Mouse (Mus musculus) liver, embryonic 11.5 days (tissue): ENCODE data around the gene Specc1. TPM values are rescaled to one million over a fixed set of nuclear protein-coding genes. Genes with fewer than 3 reads are reported as not detected.

Source experiments
- ATAC-seq: fragments of 200-750 bp; cut with Nextera tagmentation; replicated peaks from 2 replicates; pipeline ENCODE4 v1.8.0; 2017; ENCODE audit warnings: moderate number of reproducible peaks, mild to moderate bottlenecking, moderate TSS enrichment, moderate library complexity; ENCODE audit not compliant: low FRiP score
- DNase-seq: peaks from one replicate; pipeline ENCODE4 v3.0.0-alpha.2; 2017; ENCODE audit warnings: low spot score
- H3K27ac ChIP-seq: fragments of 300-500 bp; sonication (generic); 2 replicates; pipeline ENCODE4 v1.5.1; 2014; ENCODE audit warnings: mild to moderate bottlenecking, low read depth, low read length, control low read depth
- H3K27me3 ChIP-seq: fragments of 300-500 bp; sonication (generic); replicated peaks from 2 replicates; pipeline ENCODE4 v1.6.1; 2014; ENCODE audit warnings: low read length, mixed read lengths; ENCODE audit not compliant: control insufficient read depth, insufficient read depth
- H3K36me3 ChIP-seq: fragments of 300-500 bp; sonication (generic); 2 replicates; pipeline ENCODE4 v1.6.1; 2014; ENCODE audit warnings: mild to moderate bottlenecking, low read length, moderate library complexity, mixed read lengths; ENCODE audit not compliant: control insufficient read depth, insufficient read depth
- H3K4me1 ChIP-seq: fragments of 300-500 bp; sonication (generic); replicated peaks from 2 replicates; pipeline ENCODE4 v1.6.1; 2014; ENCODE audit warnings: low read length, mixed read lengths; ENCODE audit not compliant: control insufficient read depth, insufficient read depth
- H3K4me2 ChIP-seq: fragments of 300-500 bp; sonication (generic); 2 replicates; pipeline ENCODE4 v1.6.1; 2014; ENCODE audit warnings: mild to moderate bottlenecking, control low read depth, moderate library complexity
- H3K4me3 ChIP-seq: fragments of 300-500 bp; sonication (generic); 2 replicates; pipeline ENCODE4 v1.5.1; 2014; ENCODE audit warnings: low read depth, low read length, control low read depth
- H3K9ac ChIP-seq: fragments of 300-500 bp; sonication (generic); 2 replicates; pipeline ENCODE4 v1.6.1; 2014; ENCODE audit warnings: low read depth, low read length, control low read depth
- H3K9me3 ChIP-seq: fragments of 300-500 bp; sonication (generic); 2 replicates; pipeline ENCODE4 v1.6.1; 2016; ENCODE audit warnings: low read length, inconsistent platforms, mixed read lengths; ENCODE audit not compliant: control insufficient read depth
- WGBS: fragments of 180-500 bp; shearing (Covaris S2); extraction: QIAGEN DNeasy Blood & Tissue Kit; methylation state at CpG from one replicate; pipeline ENCODE4 v1.1.7; 2014; 5-methylcytosine and 5-hydroxymethylcytosine counted together
- polyA plus RNA-seq: library from polyadenylated mRNA; unstranded; fragments of >200 nt; fragmentation: Nextera tagmentation; extraction: Ambion mirVana; gene quantifications from 2 replicates; pipeline ENCODE4 v1.2.1, GENCODE M21; 2014

The Specc1 gene
- polyA plus RNA-seq, 1 experiment from 2014 or later: 23.6 TPM

GRCm38 (mm10) chr11:62263599-62263998 lies 307.0 kb downstream of the Specc1 start:
- ATAC-seq: no peak
- no peak overlapping the region for H3K27ac ChIP-seq
- no peak for DNase-seq
- 0 out of 2 replicates have a peak, but pooled peaks cover 2% of the 10 kb centered on the region for H3K27me3 ChIP-seq
- 0 out of 2 replicates have a peak, but pooled peaks cover 2% of the 10 kb centered on the region for H3K4me1 ChIP-seq
- H3K9ac ChIP-seq: no peak overlapping the region
- no peak overlapping the region for H3K4me2 ChIP-seq
- WGBS: 73% methylated on average over 7 of the region's 7 CpGs
- no peaks in the 10 kb centered on the region for H3K9me3 ChIP-seq
- H3K36me3 ChIP-seq: no peaks in the 10 kb centered on the region
- no peak overlapping the region for H3K4me3 ChIP-seq

- Histone ChIP-seq H3K27ac (no peak overlapping the region), H3K27me3 (0 out of 2 replicates have a peak, but pooled peaks cover 2% of the 10 kb centered on the region), H3K4me1 (0 out of 2 replicates have a peak, but pooled peaks cover 4% of the 10 kb centered on the region), H3K36me3 (no peaks in the 10 kb centered on the region), H3K9me3 (no peaks in the 10 kb centered on the region), H3K9ac (no peak overlapping the region), H3K4me3 (no peak overlapping the region), H3K4me2 (no peak overlapping the region)
- ATAC-seq: no peak
- no peak for DNase-seq
- 48% methylated on average over 7 of the region's 7 CpGs for WGBS
Observed at GRCm38 (mm10) chr11:62264018-62264417, 307.5 kb downstream of the Specc1 start.

GRCm38 (mm10) chr11:62265642-62266041 lies 309.1 kb downstream of the Specc1 start:
- 0 out of 2 replicates have a peak, but pooled peaks cover 2% of the 10 kb centered on the region for H3K27me3 ChIP-seq
- H3K9ac ChIP-seq: no peak overlapping the region
- no peak overlapping the region for H3K4me3 ChIP-seq
- no peak overlapping the region for H3K27ac ChIP-seq
- 0 out of 2 replicates have a peak, but pooled peaks cover 4% of the 10 kb centered on the region for H3K4me1 ChIP-seq
- H3K4me2 ChIP-seq: no peak overlapping the region
- no peaks in the 10 kb centered on the region for H3K9me3 ChIP-seq
- DNase-seq (no peak), ATAC-seq (no peak)
- H3K36me3 ChIP-seq: no peaks in the 10 kb centered on the region
- 76% methylated on average over 7 of the region's 7 CpGs for WGBS

GRCm38 (mm10) chr11:62266466-62267214 lies 310.1 kb downstream of the Specc1 start:
- H3K36me3 ChIP-seq: no peaks in the 10 kb centered on the region
- H3K27me3 ChIP-seq: 0 out of 2 replicates have a peak, but pooled peaks cover 2% of the 10 kb centered on the region
- H3K4me2 ChIP-seq: no peak overlapping the region
- DNase-seq (no peak), ATAC-seq (no peak)
- WGBS: 54% methylated on average over 17 of the region's 17 CpGs
- H3K4me1 ChIP-seq: 0 out of 2 replicates have a peak, but pooled peaks cover 4% of the 10 kb centered on the region
- H3K9ac ChIP-seq: no peak overlapping the region
- no peaks in the 10 kb centered on the region for H3K9me3 ChIP-seq
- H3K4me3 ChIP-seq: no peak overlapping the region
- no peak overlapping the region for H3K27ac ChIP-seq

- Histone ChIP-seq H3K9me3 (no peaks in the 10 kb centered on the region), H3K27ac (no peak overlapping the region), H3K9ac (no peak overlapping the region), H3K27me3 (0 out of 2 replicates have a peak, but pooled peaks cover 2% of the 10 kb centered on the region), H3K4me3 (no peak overlapping the region), H3K4me2 (no peak overlapping the region), H3K4me1 (0 out of 2 replicates have a peak, but pooled peaks cover 4% of the 10 kb centered on the region), H3K36me3 (no peaks in the 10 kb centered on the region)
- ATAC-seq: no peak
- no peak for DNase-seq
- WGBS: 70% methylated on average over 8 of the region's 8 CpGs
Observed at GRCm38 (mm10) chr11:62268381-62268780, 311.8 kb downstream of the Specc1 start.

- WGBS: 76% methylated on average over 12 of the region's 12 CpGs
Observed at GRCm38 (mm10) chr11:62269097-62269496, 312.5 kb downstream of the Specc1 start.

GRCm38 (mm10) chr11:62270851-62271250 lies 314.3 kb downstream of the Specc1 start:
- H3K9me3 ChIP-seq: no peaks in the 10 kb centered on the region
- H3K36me3 ChIP-seq: no peaks in the 10 kb centered on the region
- ATAC-seq: no peak
- DNase-seq: no peak
- H3K9ac ChIP-seq: no peak overlapping the region
- no peak overlapping the region for H3K4me3 ChIP-seq
- H3K27ac ChIP-seq: no peak overlapping the region
- H3K4me1 ChIP-seq: 0 out of 2 replicates have a peak, but pooled peaks cover 4% of the 10 kb centered on the region
- WGBS: 56% methylated on average over 5 of the region's 5 CpGs
- 0 out of 2 replicates have a peak, but pooled peaks cover 2% of the 10 kb centered on the region for H3K27me3 ChIP-seq
- H3K4me2 ChIP-seq: no peak overlapping the region

More at GRCm38 (mm10) chr11:62269097-62269496, 312.5 kb downstream of the Specc1 start:
- no peak for ATAC-seq
- H3K36me3 ChIP-seq: no peaks in the 10 kb centered on the region
- no peak overlapping the region for H3K27ac ChIP-seq
- DNase-seq: no peak
- H3K9me3 ChIP-seq: no peaks in the 10 kb centered on the region
- 0 out of 2 replicates have a peak, but pooled peaks cover 2% of the 10 kb centered on the region for H3K27me3 ChIP-seq
- no peak overlapping the region for H3K4me3 ChIP-seq
- no peak overlapping the region for H3K9ac ChIP-seq
- no peak overlapping the region for H3K4me2 ChIP-seq
- H3K4me1 ChIP-seq: 0 out of 2 replicates have a peak, but pooled peaks cover 4% of the 10 kb centered on the region
